Mouse (Mus musculus): ENCODE measurements around the gene Hoxc5. TPM values are rescaled to one million over a fixed set of nuclear protein-coding genes. Genes with fewer than 3 reads are reported as not detected.

The Hoxc5 gene
- total RNA-seq, 1 experiment from 2014 or later: not detected

- ATAC-seq (replicated peaks; ENCODE audit: low read depth, poor library complexity, severe bottlenecking): no peak
Observed at GRCm38 (mm10) chr15:103060341-103061130, 93.3 kb downstream of the Hoxc5 start.

- ATAC-seq (replicated peaks; ENCODE audit: low read depth, poor library complexity, severe bottlenecking): no peak
Observed at GRCm38 (mm10) chr15:103061131-103061825, 94.0 kb downstream of the Hoxc5 start.

- no peak for ATAC-seq (replicated peaks; ENCODE audit: low read depth, poor library complexity, severe bottlenecking)
Observed at GRCm38 (mm10) chr15:103061988-103062387, 94.7 kb downstream of the Hoxc5 start.

GRCm38 (mm10) chr15:103065642-103066041, 98.4 kb downstream of the Hoxc5 start:
- ATAC-seq (replicated peaks; ENCODE audit: low read depth, poor library complexity, severe bottlenecking): no peak

Other genes starting within 250 kb of the Hoxc5 start
- gene Calcoco1, start 245.3 kb upstream of the Hoxc5 start, total RNA-seq (2017): 21.2 and 23.2 TPM in 2 replicates
- gene Hoxc13, start 46.3 kb upstream of the Hoxc5 start, total RNA-seq (2017): not detected in 2 replicates
- gene Hoxc12, start 30.7 kb upstream of the Hoxc5 start, total RNA-seq (2017): not detected in 2 replicates
- gene Hoxc11, start 13.0 kb upstream of the Hoxc5 start, total RNA-seq (2017): not detected in 2 replicates
- gene Hoxc10, start 647 bp upstream of the Hoxc5 start, total RNA-seq (2017): not detected in 2 replicates
- not detected in 2 replicates for gene Hoxc9, start 9.0 kb downstream of the Hoxc5 start, total RNA-seq (2017)
- gene Hoxc8, start 23.2 kb downstream of the Hoxc5 start, total RNA-seq (2017): not detected in 2 replicates
- not detected in 2 replicates for gene Hoxc6, start 30.8 kb downstream of the Hoxc5 start, total RNA-seq (2017)
- gene Hoxc4, start 51.5 kb downstream of the Hoxc5 start, total RNA-seq (2017): not detected in 2 replicates
- gene Smug1, start 199.6 kb downstream of the Hoxc5 start, total RNA-seq (2017): 4.2 and 4.9 TPM in 2 replicates